ENCODE assay signal across 8 mouse cellular contexts in genomic region chr6:128142369-128143278, GRCm38 (mm10). TPM values are rescaled to one million over a fixed set of nuclear protein-coding genes. Genes with fewer than 3 reads are reported as not detected.
DNase-seq lines count a peak whose midpoint lies in the region; ATAC-seq and TF ChIP-seq lines count a peak whose summit lies in the region.

No protein-coding gene starts in this region.

- H3K27me3 ChIP-seq in lung, embryonic 16.5 days (ENCODE audit: control insufficient read depth, insufficient read depth, low read depth, low read length), result no peaks in the 10 kb centered on the region
- H3K27me3 ChIP-seq in stomach, postnatal 0 days (ENCODE audit: control insufficient read depth, insufficient read depth, low read length), result no peaks in the 10 kb centered on the region

- peak overlapping the region; percentile 94 for H3K27ac ChIP-seq in lung, embryonic 16.5 days (ENCODE audit: low read length)
- peak overlapping the region; percentile 89 for H3K27ac ChIP-seq in stomach, postnatal 0 days (replicated peaks)

- DNase-seq in gastrocnemius, postnatal 10 days, result peak; percentile 34
- no peak for DNase-seq in gastrocnemius, postnatal 14 days
- DNase-seq in ZHBTc4 (ENCODE audit: low read depth, low spot score), result peak; percentile 90
- peak; percentile 70 to 79 for DNase-seq in heart, adult 18-20 months
- peak; percentile 63 for DNase-seq in kidney, adult 11 months
- DNase-seq in stomach, postnatal 0 days (ENCODE audit: low spot score), result no peak
- DNase-seq in gastrocnemius, adult 18-20 months (ENCODE audit: low spot score), result no peak

- 4% methylated on average over 20 of the region's 20 CpGs for WGBS in lung, embryonic 16.5 days
- 4% methylated on average over 20 of the region's 20 CpGs for WGBS in stomach, postnatal 0 days

- H3K9ac ChIP-seq in lung, embryonic 16.5 days (ENCODE audit: low read length), result peak overlapping the region; percentile 87
- H3K9ac ChIP-seq in stomach, postnatal 0 days (ENCODE audit: low read length), result peak overlapping the region; percentile 84

- TF ChIP-seq EP300 in stomach, postnatal 0 days (optimal IDR thresholded peaks at IDR 0.05), result no peak

- H3K4me2 ChIP-seq in lung, embryonic 16.5 days (ENCODE audit: low read depth, low read length), result peak overlapping the region; percentile 72
- peak overlapping the region; percentile 65 for H3K4me2 ChIP-seq in stomach, postnatal 0 days (replicated peaks; ENCODE audit: low read depth)

- no peaks in the 10 kb centered on the region for H3K9me3 ChIP-seq in lung, embryonic 16.5 days (ENCODE audit: control insufficient read depth, low read length)
- H3K9me3 ChIP-seq in stomach, postnatal 0 days (ENCODE audit: control insufficient read depth, low read length), result no peaks in the 10 kb centered on the region

- H3K36me3 ChIP-seq in lung, embryonic 16.5 days (ENCODE audit: control insufficient read depth, insufficient read depth, low read length), result no peaks in the 10 kb centered on the region
- H3K36me3 ChIP-seq in stomach, postnatal 0 days (ENCODE audit: control insufficient read depth, insufficient read depth, low read length), result no peaks in the 10 kb centered on the region

- intact Hi-C loops in gastrocnemius, postnatal 14 days (cut with DNase I; ENCODE audit: low total_unique reads), result loop anchor here (10.0 kb wide), 2 partner anchors 48 to 108 kb away; no protein-coding TSS in a partner anchor

- peak; percentile 82 for ATAC-seq in lung, embryonic 16.5 days (ENCODE audit: low read depth)
- ATAC-seq in stomach, postnatal 0 days (ENCODE audit: low FRiP score, low TSS enrichment), result peak; percentile 30; the same call in 1 of the 2 replicates

- peaks cover 19% of the 10 kb centered on the region for H3K4me1 ChIP-seq in lung, embryonic 16.5 days (replicated peaks; ENCODE audit: control insufficient read depth, insufficient read depth, low read length)
- H3K4me1 ChIP-seq in stomach, postnatal 0 days (replicated peaks; ENCODE audit: control insufficient read depth, insufficient read depth), result no peaks in the 10 kb centered on the region

- peak overlapping the region; percentile 75 for H3K4me3 ChIP-seq in lung, embryonic 16.5 days (ENCODE audit: low read length)
- peak overlapping the region; percentile 70 for H3K4me3 ChIP-seq in stomach, postnatal 0 days (ENCODE audit: low read depth, low read length)

- no peak for TF ChIP-seq CTCF in stomach, postnatal 0 days (IDR thresholded peaks at IDR 0.05; ENCODE audit: low read depth)

RNA-seq across cellular contexts. Expression of gene Tspan9, which starts 0.8 kb away (rescaled TPM):
- total RNA-seq in gastrocnemius, postnatal 10 days (2021), result 100 to 1,000 TPM; 109 to 119 TPM
- 10 to 100 TPM; 45.6 to 71.6 TPM for total RNA-seq in gastrocnemius, postnatal 14 days (2021)
- 100 to 1,000 TPM in 1 of 2 experiments, 10 to 100 TPM in 1; 83.1 to 104 TPM for total RNA-seq in heart, adult 18-20 months (2021)
- polyA plus RNA-seq in lung, embryonic 16.5 days (2015; fragmentation: Nextera tagmentation; extraction: Ambion mirVana), result 142 and 158 TPM in 2 replicates
- polyA plus RNA-seq in stomach, postnatal 0 days (2015; fragmentation: Nextera tagmentation; extraction: Ambion mirVana), result 77.3 and 85.9 TPM in 2 replicates
- 10 to 100 TPM; 31.2 to 47.6 TPM for total RNA-seq in gastrocnemius, adult 18-20 months (2021)

Comparison
In these comparisons a context has a peak if more than half of its experiments do, and no peak if none do; other contexts are left out.
1. DNase-seq: peak in gastrocnemius, postnatal 10 days (single experiment), ZHBTc4 (single experiment), heart, adult 18-20 months (2 of 2) and kidney, adult 11 months (single experiment); none in gastrocnemius, postnatal 14 days (single experiment), stomach, postnatal 0 days (single experiment) and gastrocnemius, adult 18-20 months (single experiment).